In the genomic region with DNA sequence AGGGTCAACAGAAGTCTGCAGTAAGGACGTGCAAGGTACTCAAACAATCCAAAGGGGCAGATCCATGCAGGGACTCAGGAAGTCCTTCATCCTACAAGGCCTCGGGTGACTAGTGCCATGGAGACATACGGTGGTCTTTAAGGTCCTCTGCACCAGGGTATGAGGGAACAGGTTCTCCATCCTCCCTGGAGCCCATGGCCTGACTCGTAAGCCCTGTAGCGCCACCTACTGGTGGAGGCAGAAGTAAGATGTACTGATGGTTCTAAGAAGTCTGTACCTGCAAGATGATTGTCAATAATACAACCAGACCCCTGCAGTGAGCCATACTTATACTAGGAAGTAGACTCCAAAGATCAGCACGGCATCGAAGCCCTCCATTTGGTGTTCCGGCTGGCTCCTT, we compare ENCODE assay signal across 10 mouse cellular contexts.
DNase-seq lines count a peak whose midpoint lies in the region; ATAC-seq and TF ChIP-seq lines count a peak whose summit lies in the region.
"Had no signal": no experiment of that assay in that cellular context is flagged by ENCODE, and none has a peak within 500 bp of the region (broad histone marks: within the 10 kb centered on the region; RNA-seq: fewer than 3 reads in every experiment).

No protein-coding gene starts in this region.

- no peak overlapping the region for H3K9ac ChIP-seq in hindbrain, embryonic 14.5 days
- no peak overlapping the region for H3K9ac ChIP-seq in hindbrain, embryonic 16.5 days (ENCODE audit: low read depth, low read length)
- H3K9ac ChIP-seq in liver, postnatal 0 days (replicated peaks), result no peak overlapping the region
- H3K9ac ChIP-seq: embryonic facial prominence, embryonic 12.5 days had no signal

- DNase-seq in hindbrain, embryonic 14.5 days (ENCODE audit: low spot score), result peak; percentile 81
- DNase-seq in c-Kit-positive CD71-positive TER-119-positive erythroid progenitor cells, embryonic 14.5 days (ENCODE audit: low spot score), result peak; percentile 64
- peak; percentile 74 to 94 for DNase-seq in frontal cortex, adult 2 months (ENCODE audit: extremely low spot score in 1 of 2, low spot score in 1 of 2)
- DNase-seq in kidney, postnatal 14 days, result peak; percentile 75
- DNase-seq in liver, postnatal 0 days, result peak; percentile 80
- DNase-seq in retina, embryonic 14.5 days (ENCODE audit: low spot score), result peak; percentile 89
- DNase-seq in urinary bladder, adult 18-20 months (ENCODE audit: low spot score in 2 of 2), result peak; percentile 39 to 61

- peak; percentile 89 for TF ChIP-seq CTCF in liver, postnatal 0 days (IDR thresholded peaks at IDR 0.05; ENCODE audit: low read depth)

- H3K4me3 ChIP-seq in hindbrain, embryonic 14.5 days (replicated peaks; ENCODE audit: low read length), result no peak overlapping the region
- no peak overlapping the region for H3K4me3 ChIP-seq in hindbrain, embryonic 16.5 days (ENCODE audit: low read length)
- no peak overlapping the region for H3K4me3 ChIP-seq in liver, postnatal 0 days (ENCODE audit: low read depth, low read length)
- H3K4me3 ChIP-seq: embryonic facial prominence, embryonic 12.5 days; myocyte had no signal

- peak overlapping the region; percentile 81 for H3K4me2 ChIP-seq in hindbrain, embryonic 14.5 days (replicated peaks)
- H3K4me2 ChIP-seq in hindbrain, embryonic 16.5 days (ENCODE audit: low read length), result no peak overlapping the region; the same call in 1 of the 2 replicates
- H3K4me2 ChIP-seq in liver, postnatal 0 days (ENCODE audit: low read depth, low read length), result no peak overlapping the region
- H3K4me2 ChIP-seq: embryonic facial prominence, embryonic 12.5 days had no signal

- peaks cover 9% of the 10 kb centered on the region; the same call in 1 of the 2 replicates for H3K27me3 ChIP-seq in hindbrain, embryonic 14.5 days (ENCODE audit: control insufficient read depth, insufficient read depth, low read length)
- no peaks in the 10 kb centered on the region for H3K27me3 ChIP-seq in hindbrain, embryonic 16.5 days (replicated peaks; ENCODE audit: control insufficient read depth, insufficient read depth, low read length)
- H3K27me3 ChIP-seq in liver, postnatal 0 days (ENCODE audit: insufficient read depth, low read length), result peaks cover 46% of the 10 kb centered on the region

- TF ChIP-seq EP300 in liver, postnatal 0 days (IDR thresholded peaks at IDR 0.05; ENCODE audit: low read depth), result no peak

- ATAC-seq in hindbrain, embryonic 14.5 days (ENCODE audit: low FRiP score), result no peak
- ATAC-seq in hindbrain, embryonic 16.5 days, result no peak
- ATAC-seq in liver, postnatal 0 days, result no peak

- WGBS in hindbrain, embryonic 14.5 days, result 41% methylated on average over 8 of the region's 8 CpGs
- WGBS in hindbrain, embryonic 16.5 days, result 41% methylated on average over 8 of the region's 8 CpGs
- WGBS in liver, postnatal 0 days (ENCODE audit: insufficient replicate concordance), result 36% methylated on average over 8 of the region's 8 CpGs

- no peaks in the 10 kb centered on the region for H3K9me3 ChIP-seq in hindbrain, embryonic 14.5 days (ENCODE audit: control insufficient read depth, low read length)
- H3K9me3 ChIP-seq in hindbrain, embryonic 16.5 days (ENCODE audit: control insufficient read depth, low read length), result no peaks in the 10 kb centered on the region
- no peaks in the 10 kb centered on the region for H3K9me3 ChIP-seq in liver, postnatal 0 days (ENCODE audit: low read length)
- H3K9me3 ChIP-seq: embryonic facial prominence, embryonic 12.5 days had no signal

- no peaks in the 10 kb centered on the region for H3K36me3 ChIP-seq in hindbrain, embryonic 14.5 days (replicated peaks; ENCODE audit: control insufficient read depth, insufficient read depth)
- no peaks in the 10 kb centered on the region for H3K36me3 ChIP-seq in hindbrain, embryonic 16.5 days (ENCODE audit: control insufficient read depth, insufficient read depth, low read length)
- H3K36me3 ChIP-seq in liver, postnatal 0 days (replicated peaks; ENCODE audit: insufficient read depth, low read length), result no peaks in the 10 kb centered on the region
- H3K36me3 ChIP-seq: embryonic facial prominence, embryonic 12.5 days had no signal

- H3K4me1 ChIP-seq in hindbrain, embryonic 14.5 days (replicated peaks; ENCODE audit: control insufficient read depth, insufficient read depth, low read length), result peaks cover 27% of the 10 kb centered on the region
- peaks cover 27% of the 10 kb centered on the region for H3K4me1 ChIP-seq in hindbrain, embryonic 16.5 days (ENCODE audit: control insufficient read depth, insufficient read depth, low read depth, low read length)
- peaks cover 8% of the 10 kb centered on the region; the same call in 1 of the 2 replicates for H3K4me1 ChIP-seq in liver, postnatal 0 days (ENCODE audit: insufficient read depth)

- no peak overlapping the region for H3K27ac ChIP-seq in hindbrain, embryonic 14.5 days
- no peak overlapping the region for H3K27ac ChIP-seq in hindbrain, embryonic 16.5 days (ENCODE audit: low read depth, low read length)
- H3K27ac ChIP-seq in liver, postnatal 0 days (ENCODE audit: low read depth), result no peak overlapping the region
- H3K27ac ChIP-seq: embryonic facial prominence, embryonic 12.5 days had no signal
